Mouse (Mus musculus): ENCODE data around the gene Mta3. TPM values are rescaled to one million over a fixed set of nuclear protein-coding genes. Genes with fewer than 3 reads are reported as not detected.

Mta3 gene
- total and polyA plus RNA-seq, 2 experiments from 2014 or later: 35.7 to 38.9 TPM

- TF ChIP-seq CTCF (IDR thresholded peaks at IDR 0.05; ENCODE audit: low read depth): no peak
- Histone ChIP-seq H3K36me3 (ENCODE audit: insufficient read depth) (no peaks in the 10 kb centered on the region), H3K4me1 (ENCODE audit: insufficient read depth) (no peaks in the 10 kb centered on the region), H3K4me2 (ENCODE audit: low read depth) (no peak overlapping the region), H3K9me3 (ENCODE audit: low read length) (no peaks in the 10 kb centered on the region), H3K27me3 (ENCODE audit: insufficient read depth, low read length) (no peaks in the 10 kb centered on the region), H3K9ac (no peak overlapping the region), H3K4me3 (ENCODE audit: low read depth, low read length) (no peak overlapping the region), H3K27ac (ENCODE audit: low read depth, low read length) (no peak overlapping the region)
- ATAC-seq: no peak
- 92% methylated on average over 11 of the region's 11 CpGs for WGBS
- no peak for DNase-seq
Observed at GRCm38 (mm10) chr17:83726496-83726895, 20.5 kb downstream of the Mta3 start.

- Histone ChIP-seq H3K9me3 (ENCODE audit: low read length) (no peaks in the 10 kb centered on the region), H3K9ac (no peak overlapping the region), H3K27ac (ENCODE audit: low read depth, low read length) (no peak overlapping the region), H3K4me2 (ENCODE audit: low read depth) (no peak overlapping the region), H3K4me3 (ENCODE audit: low read depth, low read length) (no peak overlapping the region), H3K36me3 (ENCODE audit: insufficient read depth) (no peaks in the 10 kb centered on the region), H3K27me3 (ENCODE audit: insufficient read depth, low read length) (no peaks in the 10 kb centered on the region), H3K4me1 (ENCODE audit: insufficient read depth) (no peaks in the 10 kb centered on the region)
- no peak for DNase-seq
- no peak for TF ChIP-seq CTCF (IDR thresholded peaks at IDR 0.05; ENCODE audit: low read depth)
- no peak for ATAC-seq
- WGBS: 93% methylated on average over 4 of the region's 4 CpGs
Observed at GRCm38 (mm10) chr17:83727707-83728106, 21.7 kb downstream of the Mta3 start.

- no peaks in the 10 kb centered on the region for H3K9me3 ChIP-seq (ENCODE audit: low read length)
- no peak overlapping the region for H3K27ac ChIP-seq (ENCODE audit: low read depth, low read length)
- H3K4me1 ChIP-seq (ENCODE audit: insufficient read depth): no peaks in the 10 kb centered on the region
- no peak for DNase-seq
- no peak overlapping the region for H3K4me2 ChIP-seq (ENCODE audit: low read depth)
- H3K4me3 ChIP-seq (ENCODE audit: low read depth, low read length): no peak overlapping the region
- ATAC-seq: no peak
- no peak overlapping the region for H3K9ac ChIP-seq
- no peak for TF ChIP-seq CTCF (IDR thresholded peaks at IDR 0.05; ENCODE audit: low read depth)
- WGBS: 96% methylated on average over 9 of the region's 9 CpGs
- no peaks in the 10 kb centered on the region for H3K36me3 ChIP-seq (ENCODE audit: insufficient read depth)
- no peaks in the 10 kb centered on the region for H3K27me3 ChIP-seq (ENCODE audit: insufficient read depth, low read length)
Observed at GRCm38 (mm10) chr17:83729029-83729428, 23.1 kb downstream of the Mta3 start.

- ATAC-seq (no peak), DNase-seq (no peak)
- WGBS: 97% methylated on average over 6 of the region's 6 CpGs
- no peak overlapping the region for H3K4me2 ChIP-seq (ENCODE audit: low read depth)
- no peaks in the 10 kb centered on the region for H3K27me3 ChIP-seq (ENCODE audit: insufficient read depth, low read length)
- H3K36me3 ChIP-seq (ENCODE audit: insufficient read depth): no peaks in the 10 kb centered on the region
- no peak for TF ChIP-seq CTCF (IDR thresholded peaks at IDR 0.05; ENCODE audit: low read depth)
- no peak overlapping the region for H3K4me3 ChIP-seq (ENCODE audit: low read depth, low read length)
- no peaks in the 10 kb centered on the region for H3K4me1 ChIP-seq (ENCODE audit: insufficient read depth)
- H3K9me3 ChIP-seq (ENCODE audit: low read length): no peaks in the 10 kb centered on the region
- H3K9ac ChIP-seq: no peak overlapping the region
- no peak overlapping the region for H3K27ac ChIP-seq (ENCODE audit: low read depth, low read length)
Observed at GRCm38 (mm10) chr17:83730123-83730522, 24.2 kb downstream of the Mta3 start.

GRCm38 (mm10) chr17:83732166-83732629, 26.2 kb downstream of the Mta3 start:
- 64% methylated on average over 10 of the region's 10 CpGs for WGBS
- Histone ChIP-seq H3K4me1 (ENCODE audit: insufficient read depth) (no peaks in the 10 kb centered on the region), H3K4me2 (ENCODE audit: low read depth) (no peak overlapping the region), H3K4me3 (ENCODE audit: low read depth, low read length) (no peak overlapping the region), H3K27me3 (ENCODE audit: insufficient read depth, low read length) (no peaks in the 10 kb centered on the region), H3K36me3 (ENCODE audit: insufficient read depth) (no peaks in the 10 kb centered on the region), H3K27ac (ENCODE audit: low read depth, low read length) (no peak overlapping the region), H3K9me3 (ENCODE audit: low read length) (no peaks in the 10 kb centered on the region), H3K9ac (no peak overlapping the region)
- TF ChIP-seq CTCF (IDR thresholded peaks at IDR 0.05; ENCODE audit: low read depth): no peak
- ATAC-seq (no peak), DNase-seq (no peak)

GRCm38 (mm10) chr17:83732801-83733200, 26.8 kb downstream of the Mta3 start:
- no peak overlapping the region for H3K4me2 ChIP-seq (ENCODE audit: low read depth)
- WGBS: 47% methylated on average over 5 of the region's 5 CpGs
- ATAC-seq (no peak), DNase-seq (peak; percentile 14)
- peak; percentile 59 for TF ChIP-seq CTCF (IDR thresholded peaks at IDR 0.05; ENCODE audit: low read depth)
- H3K4me3 ChIP-seq (ENCODE audit: low read depth, low read length): no peak overlapping the region
- H3K27ac ChIP-seq (ENCODE audit: low read depth, low read length): no peak overlapping the region
- no peak overlapping the region for H3K9ac ChIP-seq
- H3K27me3 ChIP-seq (ENCODE audit: insufficient read depth, low read length): no peaks in the 10 kb centered on the region
- no peaks in the 10 kb centered on the region for H3K4me1 ChIP-seq (ENCODE audit: insufficient read depth)
- H3K9me3 ChIP-seq (ENCODE audit: low read length): no peaks in the 10 kb centered on the region
- no peaks in the 10 kb centered on the region for H3K36me3 ChIP-seq (ENCODE audit: insufficient read depth)

GRCm38 (mm10) chr17:83736701-83737100, 30.7 kb downstream of the Mta3 start:
- H3K9me3 ChIP-seq (ENCODE audit: low read length): no peaks in the 10 kb centered on the region
- H3K4me2 ChIP-seq (ENCODE audit: low read depth): no peak overlapping the region
- H3K4me1 ChIP-seq (ENCODE audit: insufficient read depth): peaks cover 4% of the 10 kb centered on the region; the same call in 1 of the 2 replicates
- no peak for ATAC-seq
- 93% methylated on average over 9 of the region's 9 CpGs for WGBS
- no peak for TF ChIP-seq CTCF (IDR thresholded peaks at IDR 0.05; ENCODE audit: low read depth)
- no peak overlapping the region for H3K4me3 ChIP-seq (ENCODE audit: low read depth, low read length)
- H3K36me3 ChIP-seq (ENCODE audit: insufficient read depth): no peaks in the 10 kb centered on the region
- H3K9ac ChIP-seq: no peak overlapping the region
- H3K27ac ChIP-seq (ENCODE audit: low read depth, low read length): no peak overlapping the region
- no peaks in the 10 kb centered on the region for H3K27me3 ChIP-seq (ENCODE audit: insufficient read depth, low read length)
- DNase-seq: no peak
